Mouse (Mus musculus) lung, adult 2 months (tissue): ENCODE measurements around the gene Ndc80. TPM values are rescaled to one million over a fixed set of nuclear protein-coding genes. Genes with fewer than 3 reads are reported as not detected.
A peak's percentile ranks its signal among the peaks of the same experiment; 100 is the strongest.

Source experiments
- DNase-seq: peaks from one replicate; pipeline ENCODE4 v3.0.0; 2022
- H3K4me1 ChIP-seq: fragments of 200-500 bp; 2 replicates; pipeline ENCODE4 v1.6.1; 2011; ENCODE audit warnings: low read length; ENCODE audit not compliant: control insufficient read depth, insufficient read depth
- H3K4me3 ChIP-seq: fragments of 200-500 bp; replicated peaks from 2 replicates; pipeline ENCODE3; 2011; ENCODE audit warnings: low read depth, mild to moderate bottlenecking, control low read depth, low read length; ENCODE audit errors: extremely low read depth
- CTCF ChIP-seq: fragments of 200-500 bp; IDR thresholded peaks from 2 replicates; pipeline ENCODE4 v1.5.1; 2011; ENCODE audit warnings: mild to moderate bottlenecking, low read length, control low read depth; ENCODE audit not compliant: insufficient read depth
- POLR2A ChIP-seq: fragments of 200-500 bp; IDR thresholded peaks from 2 replicates; pipeline ENCODE4 v1.6.1; 2011; ENCODE audit warnings: low read depth, mild to moderate bottlenecking, control low read depth, low read length, borderline replicate concordance; ENCODE audit errors: extremely low read depth
- WGBS: fragments of 180-500 bp; shearing (Covaris S2); methylation state at CpG from one replicate; pipeline ENCODE4 v1.1.7; 2018; 5-methylcytosine and 5-hydroxymethylcytosine counted together
- polyA plus RNA-seq: library from polyadenylated mRNA; depleted of rRNA; stranded (reverse); fragments of >200 nt; gene quantifications from 2 replicates; pipeline ENCODE4 v1.2.3, GENCODE M21; 2012

Ndc80 gene
- polyA plus RNA-seq, 1 experiment: 0.14 TPM

GRCm38 (mm10) chr17:71483418-71484060 lies 43.1 kb downstream of the Ndc80 start:
- TF ChIP-seq POLR2A (no peak), CTCF (no peak)
- no peak for DNase-seq
- Histone ChIP-seq H3K4me1 (peaks cover 4% of the 10 kb centered on the region; the same call in 1 of the 2 replicates), H3K4me3 (no peak overlapping the region)
- 81% methylated on average over 7 of the region's 7 CpGs for WGBS

DNA sequence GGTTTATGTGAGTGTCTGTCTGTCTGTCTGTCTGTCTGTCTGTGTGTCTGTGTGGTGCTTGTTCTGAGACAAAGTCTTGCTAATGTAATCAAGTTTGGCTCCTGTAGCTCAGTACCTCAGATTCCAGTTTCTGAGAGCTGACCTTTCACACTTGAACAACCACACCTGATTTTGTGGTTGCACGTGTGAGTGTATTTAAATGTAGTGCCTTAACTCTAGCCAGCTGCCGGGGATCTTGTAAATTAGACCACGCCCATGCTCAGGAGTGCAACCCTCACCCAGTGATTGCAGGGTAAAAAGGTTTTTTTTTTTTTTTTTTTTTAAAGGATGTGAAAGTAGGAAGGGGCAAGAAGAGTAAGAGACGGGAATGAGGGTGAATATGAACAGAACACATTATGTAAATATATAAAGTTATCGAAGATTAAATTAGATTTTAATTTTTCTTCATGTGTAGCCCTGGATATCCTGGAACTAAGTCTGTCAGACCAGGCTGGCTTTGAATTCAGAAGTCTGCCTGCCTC lies 47.2 kb downstream of the Ndc80 start:
- no peak for TF ChIP-seq CTCF
- H3K4me3 ChIP-seq: no peak overlapping the region
- 48% methylated on average over 5 of the region's 5 CpGs for WGBS
- no peak for DNase-seq
- no peaks in the 10 kb centered on the region; the same call in 1 of the 2 replicates for H3K4me1 ChIP-seq

GRCm38 (mm10) chr17:71477481-71477880 lies 49.2 kb downstream of the Ndc80 start:
- H3K4me3 ChIP-seq: no peak overlapping the region
- 96% methylated on average over 8 of the region's 8 CpGs for WGBS
- DNase-seq: no peak
- no peak for TF ChIP-seq POLR2A
- no peak for TF ChIP-seq CTCF
- H3K4me1 ChIP-seq: peaks cover 5% of the 10 kb centered on the region; the same call in 1 of the 2 replicates

DNA sequence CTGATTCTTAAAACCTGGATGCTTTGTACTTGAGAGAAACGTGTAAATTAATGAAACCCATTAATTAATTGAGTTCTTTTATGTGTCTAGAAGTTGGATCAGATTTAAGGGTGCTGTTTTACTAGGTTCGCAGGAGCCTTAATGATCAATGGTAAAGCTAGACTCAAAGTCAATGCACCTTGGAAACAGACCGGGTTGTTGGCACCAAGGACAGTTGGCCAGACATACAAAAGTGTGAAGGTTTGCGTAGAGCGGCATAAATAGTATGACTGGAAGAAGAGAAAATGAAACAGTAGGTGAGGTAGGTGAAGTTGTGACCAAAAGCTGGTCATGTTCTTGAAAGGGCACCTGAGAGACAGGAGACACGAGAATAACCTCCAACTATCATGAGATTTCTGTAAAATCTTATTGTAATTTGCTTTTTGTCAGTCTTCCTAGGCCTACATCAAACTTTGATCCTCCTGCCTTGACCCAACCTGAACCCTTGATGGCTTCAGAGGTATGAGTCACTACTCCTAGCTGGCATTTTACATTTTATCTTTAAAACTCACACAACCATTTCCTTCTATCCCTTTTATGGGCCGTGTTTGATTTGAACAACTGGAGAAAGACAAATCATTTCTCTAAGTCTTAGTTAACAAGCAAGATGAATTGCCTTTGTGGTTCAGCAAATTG lies 50.2 kb downstream of the Ndc80 start:
- WGBS: 73% methylated on average over 7 of the region's 7 CpGs
- DNase-seq: no peak
- no peak for TF ChIP-seq CTCF
- no peak for TF ChIP-seq POLR2A
- Histone ChIP-seq H3K4me1 (peaks cover 5% of the 10 kb centered on the region; the same call in 1 of the 2 replicates), H3K4me3 (no peak overlapping the region)

DNA sequence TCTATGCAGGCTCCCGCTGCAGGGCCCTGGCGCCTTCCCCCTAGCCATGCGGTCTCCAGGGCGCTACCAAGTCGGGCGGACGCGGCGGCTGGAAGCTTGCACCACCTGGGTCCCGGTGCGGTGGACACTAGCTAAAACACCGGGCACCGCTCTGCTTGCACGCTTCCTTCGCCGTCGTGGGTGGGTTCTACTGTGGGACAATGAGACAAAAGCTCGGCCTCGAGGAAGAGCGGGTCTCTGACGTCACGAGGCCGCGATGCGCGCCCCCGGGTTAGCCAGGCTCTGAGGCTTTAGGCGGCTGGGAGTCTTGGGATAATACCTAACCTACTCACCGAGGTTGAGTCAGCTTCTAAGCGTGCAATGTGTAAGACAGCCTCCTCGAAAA lies 51.0 kb downstream of the Ndc80 start:
- 1% methylated on average over 31 of the region's 31 CpGs for WGBS
- peak; percentile 72 for DNase-seq
- Histone ChIP-seq H3K4me3 (peak overlapping the region; percentile 89), H3K4me1 (peaks cover 5% of the 10 kb centered on the region; the same call in 1 of the 2 replicates)
- TF ChIP-seq POLR2A (no peak), CTCF (no peak)

- Histone ChIP-seq H3K4me3 (peak within 1 kb of the TSS; percentile 89), H3K4me1 (peaks cover 5% of the 10 kb centered on the region; the same call in 1 of the 2 replicates)
- WGBS: under 1% methylated on average over 107 of the region's 109 CpGs
- DNase-seq: peak; percentile 92
- TF ChIP-seq CTCF (no peak), POLR2A (no peak; the same call in none of the 2 replicates)
These were observed 51.6 kb downstream of the Ndc80 start, which contains the start of gene Smchd1 for GRCm38 (mm10) chr17:71474762-71475704. Smchd1 (minus strand) TSS chr17:71475343.

DNA sequence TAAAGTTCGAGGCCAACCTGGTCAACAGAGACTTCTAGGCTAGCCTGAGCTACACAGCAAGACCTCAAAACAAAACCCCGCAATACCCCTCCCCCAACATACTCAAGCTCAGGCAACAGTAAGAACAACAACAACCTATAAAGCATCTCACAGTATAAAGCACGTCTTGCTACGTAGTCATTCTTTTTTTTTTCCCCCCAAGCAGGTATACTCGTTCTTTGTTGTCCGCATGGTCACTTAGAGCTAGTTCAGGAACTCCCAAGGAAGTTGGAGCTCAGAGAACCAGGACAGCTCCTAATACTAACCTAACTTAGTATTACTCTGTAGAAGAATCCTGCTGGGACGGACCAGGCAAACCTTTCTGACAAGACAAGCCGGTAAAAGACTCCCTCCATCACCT lies 52.5 kb downstream of the Ndc80 start:
- no peak for DNase-seq
- Histone ChIP-seq H3K4me3 (peak overlapping the region; percentile 75), H3K4me1 (peaks cover 5% of the 10 kb centered on the region; the same call in 1 of the 2 replicates)
- TF ChIP-seq CTCF: no peak
- TF ChIP-seq POLR2A: no peak
- 10% methylated on average over 8 of the region's 8 CpGs for WGBS

DNA sequence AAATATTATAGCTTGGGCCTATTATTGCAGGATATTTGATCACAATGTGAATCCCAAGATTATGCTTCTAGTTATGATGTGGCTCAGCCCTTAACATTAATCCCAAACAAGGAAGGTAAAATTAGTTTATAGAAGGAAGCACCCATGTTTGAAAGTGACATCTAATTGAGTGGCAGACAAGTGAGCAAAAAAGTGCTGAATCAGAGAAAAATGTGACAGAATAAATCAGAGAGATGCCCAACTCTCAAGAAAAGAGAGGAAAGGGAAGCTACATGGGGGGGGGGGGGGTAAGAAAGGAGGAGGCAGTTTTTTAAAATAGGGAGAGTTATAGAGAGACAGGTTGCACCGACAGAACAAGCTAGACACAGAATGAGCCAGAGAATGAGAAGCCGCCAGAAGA lies 55.4 kb downstream of the Ndc80 start:
- DNase-seq: no peak
- TF ChIP-seq CTCF (no peak), POLR2A (no peak)
- Histone ChIP-seq H3K4me1 (peaks cover 8% of the 10 kb centered on the region; the same call in 1 of the 2 replicates), H3K4me3 (no peak overlapping the region)
- 55% methylated on average over 2 of the region's 2 CpGs for WGBS

DNA sequence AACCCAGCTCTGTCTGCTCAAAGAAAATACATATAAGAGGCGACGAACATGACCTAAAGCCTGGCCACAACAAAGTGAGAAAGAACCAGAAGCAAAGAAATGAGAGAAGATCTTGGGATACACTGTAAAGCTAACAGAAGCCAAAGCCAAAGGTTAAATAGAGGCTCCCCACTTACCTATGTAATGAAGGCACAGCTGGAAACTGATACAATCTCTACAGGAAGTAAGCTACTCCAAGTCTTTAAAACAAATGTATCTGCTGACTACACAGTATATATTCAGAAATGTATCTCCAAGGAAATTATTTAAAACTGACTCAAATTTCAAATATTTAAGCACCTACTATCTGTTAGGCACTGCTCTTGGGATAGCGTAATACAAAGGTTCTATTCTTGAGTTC lies 66.3 kb downstream of the Ndc80 start:
- TF ChIP-seq CTCF (no peak), POLR2A (no peak)
- 90% methylated on average over 3 of the region's 3 CpGs for WGBS
- no peaks in the 10 kb centered on the region for H3K4me1 ChIP-seq
- H3K4me3 ChIP-seq: no peak overlapping the region
- no peak for DNase-seq
